Mouse (Mus musculus) kidney, adult 18-20 months (tissue): ENCODE results near the gene Rnaseh2a.
A peak's percentile ranks its signal among the peaks of the same experiment; 100 is the strongest.

Experiments used
- DNase-seq: peaks from one replicate; pipeline ENCODE4 v3.0.0; 2021

Gene Rnaseh2a

GRCm38 (mm10) chr8:84965731-84966291 lies 3.8 kb downstream of the Rnaseh2a start:
- DNase-seq: peak; percentile 95

DNA sequence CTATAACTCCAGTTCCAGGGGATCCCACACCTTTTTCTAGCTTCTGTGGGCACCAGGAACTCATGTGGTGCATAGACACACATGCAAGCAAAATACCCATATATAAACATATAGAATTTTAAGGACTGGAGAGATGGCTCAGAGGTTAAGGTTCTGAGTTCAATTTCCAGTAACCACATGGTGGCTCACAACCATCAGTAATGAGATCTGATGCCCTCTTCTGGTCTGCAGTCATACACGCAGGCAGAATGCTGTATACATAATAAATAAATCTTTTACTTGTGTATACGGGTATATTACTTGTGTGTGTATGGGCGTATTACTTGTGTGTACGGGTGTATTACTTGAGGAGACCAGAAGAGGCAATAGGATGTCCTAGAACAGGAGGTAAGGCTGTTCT lies 5.6 kb downstream of the Rnaseh2a start:
- no peak for DNase-seq

GRCm38 (mm10) chr8:84959811-84960210 lies 9.8 kb downstream of the Rnaseh2a start:
- no peak for DNase-seq

GRCm38 (mm10) chr8:84956768-84957167 lies 12.8 kb downstream of the Rnaseh2a start:
- peak; percentile 72 for DNase-seq

- peak; percentile 54 for DNase-seq
Observed at GRCm38 (mm10) chr8:84952612-84953255, 16.8 kb downstream of the Rnaseh2a start.

GRCm38 (mm10) chr8:84949753-84950152 lies 19.8 kb downstream of the Rnaseh2a start:
- no peak for DNase-seq

DNA sequence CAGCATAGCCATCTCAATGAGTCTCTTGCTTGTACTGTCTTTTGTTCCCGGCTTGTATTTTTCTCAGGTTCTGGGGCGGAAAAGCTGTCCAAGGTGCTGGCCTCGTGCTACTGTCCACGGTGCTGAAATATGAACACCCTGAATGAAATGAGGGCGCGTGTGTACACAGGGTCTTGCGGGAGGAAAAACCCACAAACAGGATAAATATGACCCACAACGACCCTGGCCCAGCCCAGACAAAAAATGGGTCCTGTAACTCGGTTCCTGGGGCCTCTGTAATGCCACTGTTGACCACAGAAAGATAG lies 22.4 kb downstream of the Rnaseh2a start:
- peak; percentile 63 for DNase-seq

GRCm38 (mm10) chr8:84946528-84947240 lies 22.9 kb downstream of the Rnaseh2a start, which contains the start of gene Rtbdn:
Gene Rtbdn (plus strand): TSS chr8:84946991.
- no peak for DNase-seq

DNA sequence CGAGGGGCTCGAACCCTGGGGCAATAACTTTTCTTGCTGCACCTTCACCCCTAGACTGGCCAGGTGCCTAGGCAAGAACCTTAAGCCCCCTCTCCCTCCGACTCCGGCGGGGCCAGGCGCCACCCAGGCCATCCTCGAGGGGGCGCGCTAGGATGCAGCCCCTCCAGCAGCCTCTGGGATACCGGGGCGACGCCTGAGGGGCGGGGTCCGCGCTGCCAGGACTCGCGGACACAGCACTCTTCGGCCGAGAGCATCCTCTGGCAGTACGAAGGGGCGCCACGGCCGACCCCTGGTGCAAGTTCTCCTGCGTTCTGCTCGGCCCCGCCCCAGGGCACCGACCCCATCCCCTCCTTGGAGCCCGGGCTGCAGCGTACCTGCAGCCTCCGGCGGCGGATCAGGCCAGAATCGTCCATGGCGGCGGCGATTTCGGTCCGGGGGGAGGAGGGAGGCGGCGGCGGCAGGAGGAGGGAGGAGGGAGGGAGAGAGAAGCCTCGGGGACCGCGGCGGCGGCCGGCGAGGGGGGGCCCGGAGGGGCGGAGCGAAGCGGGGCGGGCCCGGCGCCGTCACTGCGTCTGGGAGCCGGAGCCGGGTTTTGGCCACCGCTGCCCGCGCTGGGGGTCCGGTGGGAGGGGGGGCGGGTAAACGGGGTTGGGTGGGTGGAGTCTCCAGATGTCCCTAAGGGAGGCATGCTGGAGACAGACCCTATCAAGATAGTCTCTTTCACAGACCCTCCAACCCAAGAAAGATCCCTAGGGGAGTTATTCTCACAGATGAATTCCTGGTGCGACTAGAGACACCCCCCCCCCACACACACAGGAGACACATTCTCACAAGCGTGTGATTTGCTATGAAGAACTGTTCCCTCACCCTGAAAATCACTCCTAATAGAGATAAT lies 23.7 kb downstream of the Rnaseh2a start:
- DNase-seq: no peak

- DNase-seq: no peak
Observed at GRCm38 (mm10) chr8:84945235-84945632, 24.3 kb downstream of the Rnaseh2a start.

- DNase-seq: peak; percentile 34
Observed at GRCm38 (mm10) chr8:84944478-84945160, 24.9 kb downstream of the Rnaseh2a start.

- no peak for DNase-seq
Observed at GRCm38 (mm10) chr8:84943699-84944098, 25.9 kb downstream of the Rnaseh2a start.

DNA sequence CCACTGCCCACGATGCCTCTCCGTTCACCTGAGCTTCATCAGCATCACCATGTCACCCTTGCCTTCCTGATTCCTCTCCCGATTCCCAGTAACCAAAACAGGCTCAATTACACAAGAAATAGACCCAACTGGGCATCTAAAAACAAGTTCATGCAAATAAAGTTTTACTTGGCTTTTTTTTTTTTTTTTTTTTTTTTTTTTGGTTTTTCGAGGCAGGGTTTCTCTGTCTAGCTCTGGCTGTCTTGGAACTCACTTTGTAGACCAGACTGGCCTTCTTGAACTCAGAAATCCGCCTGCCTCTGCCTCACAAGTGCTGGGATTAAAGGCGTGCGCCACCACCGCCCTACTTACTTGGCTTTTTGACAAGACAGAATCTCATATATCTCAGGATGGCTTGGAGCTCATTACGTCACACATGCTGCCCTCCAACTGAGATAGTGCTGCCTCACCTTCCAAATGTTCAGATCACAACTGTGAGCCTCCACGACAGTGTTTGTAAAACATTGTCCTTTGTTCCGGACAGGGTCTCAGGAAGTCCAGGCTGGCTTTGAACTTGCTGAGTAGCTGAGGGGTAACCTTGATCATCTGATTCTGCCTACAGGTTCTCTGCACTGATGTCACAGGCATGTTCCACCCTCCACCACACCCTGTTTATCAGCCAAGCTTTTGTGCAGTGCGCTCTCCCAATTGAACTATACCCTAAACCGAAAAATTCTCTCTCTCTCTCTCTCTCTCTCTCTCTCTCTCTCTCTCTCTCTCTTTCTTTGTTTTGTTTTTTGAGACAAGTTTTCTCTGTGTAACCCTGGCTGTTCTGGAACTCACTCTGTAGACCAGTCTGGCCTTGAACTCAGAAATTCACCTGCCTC lies 31.7 kb downstream of the Rnaseh2a start:
- no peak for DNase-seq

DNA sequence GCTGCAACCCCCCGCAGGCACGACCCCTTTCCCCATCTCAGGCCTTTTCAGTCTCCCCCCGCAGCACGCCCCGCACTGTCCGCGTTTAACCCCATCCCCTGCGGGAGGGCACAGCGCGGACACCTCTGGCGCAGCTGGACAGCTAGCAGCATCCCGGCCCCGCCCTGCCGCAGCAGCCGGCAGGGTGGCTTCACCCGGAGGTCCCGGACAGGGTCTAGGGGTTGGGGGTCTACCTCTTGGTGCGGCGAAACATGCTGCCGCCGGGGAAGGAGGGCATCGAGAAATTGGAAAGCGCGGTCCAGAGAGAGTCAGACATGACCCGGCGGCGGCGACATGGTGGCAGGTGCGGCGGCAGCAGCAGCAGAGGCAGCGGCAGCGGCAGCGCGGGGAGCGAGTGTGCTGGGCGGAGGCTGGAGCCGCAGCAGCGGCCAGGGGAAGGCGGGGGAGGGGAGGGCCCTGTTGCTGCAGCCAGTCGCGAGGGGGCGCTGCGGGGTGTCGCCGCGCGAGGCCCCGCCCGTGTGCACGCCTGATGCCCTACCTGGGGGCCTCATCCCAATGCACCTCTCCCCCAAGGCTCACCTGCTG lies 32.5 kb downstream of the Rnaseh2a start, which contains the start of gene Mast1:
Mast1 (minus strand) TSS at position 398 of the 585 bp plus-strand sequence.
- peak; percentile 58 for DNase-seq

DNA sequence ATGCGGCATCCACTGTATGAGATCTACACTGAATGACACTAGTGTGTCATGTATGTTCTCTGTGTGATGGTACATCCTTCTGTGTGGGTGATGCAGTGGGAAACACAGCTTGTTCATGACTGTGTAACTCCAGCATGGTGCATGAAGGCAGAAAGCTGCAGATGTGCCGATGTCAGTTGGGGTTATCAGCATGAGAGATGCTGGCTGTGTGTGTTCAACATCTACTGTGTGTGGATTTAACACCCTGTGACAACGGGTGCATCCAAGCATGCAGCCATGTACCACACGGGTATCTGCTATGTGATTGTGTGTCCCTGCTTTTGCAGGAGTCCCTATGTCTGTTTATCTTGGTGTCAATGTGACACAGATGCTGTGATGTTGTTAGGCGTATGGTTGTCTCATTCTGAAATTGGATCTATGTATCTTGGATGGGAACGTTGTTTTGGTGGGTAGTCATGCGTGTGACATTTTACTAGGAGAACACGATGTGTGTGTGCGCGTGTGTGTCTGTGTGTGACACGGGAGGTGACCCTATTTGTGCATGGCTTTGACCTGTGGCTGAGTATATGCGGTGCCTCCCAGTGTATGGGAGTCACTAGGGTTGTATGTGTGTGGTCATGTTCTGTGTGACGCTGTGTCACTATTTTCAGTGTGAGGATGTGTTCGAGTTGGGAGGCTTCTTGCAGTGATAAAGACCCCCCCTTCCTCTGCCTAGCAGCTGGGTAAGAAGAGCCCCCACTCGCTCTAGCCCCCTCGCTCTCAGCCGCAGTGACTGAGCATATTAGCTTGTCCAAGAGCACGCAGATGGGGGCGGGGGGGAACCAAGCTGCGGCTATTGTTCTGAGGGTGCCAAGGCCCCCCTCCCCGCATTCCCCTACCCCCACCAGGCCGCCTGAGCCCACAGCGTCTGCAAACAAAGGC lies 33.3 kb downstream of the Rnaseh2a start:
- no peak for DNase-seq

DNA sequence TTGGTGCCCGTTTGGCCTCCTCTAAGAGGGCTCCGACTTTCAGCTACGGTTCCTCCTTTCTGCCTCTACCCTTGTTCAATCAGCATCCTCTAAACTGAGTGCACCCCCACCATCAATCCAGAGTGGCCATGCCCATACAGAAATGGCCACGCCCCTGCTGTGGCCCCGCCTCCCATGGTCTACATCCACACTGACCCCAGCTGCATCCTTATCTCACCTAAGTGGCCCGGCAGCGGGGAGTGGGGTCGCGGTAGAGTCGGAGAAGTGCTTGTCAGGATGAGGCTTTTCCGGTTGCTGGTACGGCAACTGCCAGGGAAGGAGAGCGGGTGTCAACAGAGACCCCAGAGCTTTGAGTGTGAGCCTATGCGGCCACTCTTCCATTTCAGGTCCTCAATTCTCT lies 34.1 kb downstream of the Rnaseh2a start:
- no peak for DNase-seq

DNA sequence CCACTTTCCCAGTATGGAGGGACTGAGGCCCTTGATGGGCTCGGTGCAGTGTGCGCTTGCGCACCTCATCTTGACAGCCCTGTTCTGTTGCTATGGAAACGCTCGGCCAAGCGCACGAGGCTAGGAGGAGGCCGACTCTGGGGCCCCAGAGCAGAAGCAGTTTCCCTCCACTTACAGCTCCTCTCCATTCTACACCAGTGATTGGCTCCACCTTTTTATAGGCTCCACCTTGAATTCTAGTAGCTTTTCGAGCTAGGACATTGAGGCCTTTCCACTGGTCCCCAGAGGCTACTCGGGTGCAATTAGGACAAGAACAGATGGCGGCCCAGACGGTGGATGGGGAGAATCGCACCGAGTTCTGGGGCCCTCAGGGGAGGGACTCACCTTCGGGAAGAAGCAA lies 34.7 kb downstream of the Rnaseh2a start:
- DNase-seq: no peak

GRCm38 (mm10) chr8:84933767-84934559 lies 35.6 kb downstream of the Rnaseh2a start:
- no peak for DNase-seq

- DNase-seq: no peak
Observed at GRCm38 (mm10) chr8:84930582-84930981, 39.0 kb downstream of the Rnaseh2a start.
